Mouse (Mus musculus): ENCODE results near the gene Rnf43.

Gene Rnf43

GRCm38 (mm10) chr11:87677756-87678155, 15.2 kb downstream of the Rnf43 start:
- no peak for DNase-seq (ENCODE audit: inconsistent ontology term)

GRCm38 (mm10) chr11:87678545-87678944, 16.0 kb downstream of the Rnf43 start:
- DNase-seq (ENCODE audit: inconsistent ontology term), result no peak

- no peak for DNase-seq (ENCODE audit: inconsistent ontology term)
Measured at GRCm38 (mm10) chr11:87678976-87679375, 16.5 kb downstream of the Rnf43 start.

DNA sequence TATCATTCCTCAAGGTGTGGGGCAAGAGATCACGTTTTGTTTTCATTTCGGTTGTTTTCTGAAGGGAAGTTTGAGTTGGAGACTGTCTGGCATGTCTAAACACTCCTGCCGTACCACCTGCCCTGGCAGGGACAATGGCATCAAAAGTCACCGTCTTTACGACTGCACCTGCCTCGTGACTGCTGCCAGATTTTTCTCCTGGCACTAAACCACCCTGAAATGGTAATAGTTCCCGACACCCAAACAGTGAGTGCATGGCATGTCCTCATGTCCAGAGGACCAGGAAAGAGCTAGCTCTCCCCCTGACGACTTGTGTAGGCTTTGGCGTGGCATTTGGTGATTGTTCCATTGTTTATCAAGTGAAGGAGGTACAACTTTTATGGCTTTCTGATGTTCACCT, 18.3 kb downstream of the Rnf43 start:
- no peak for DNase-seq (ENCODE audit: inconsistent ontology term)

- no peak for DNase-seq (ENCODE audit: inconsistent ontology term)
Measured at GRCm38 (mm10) chr11:87682096-87682495, 19.6 kb downstream of the Rnf43 start.

- DNase-seq (ENCODE audit: inconsistent ontology term), result no peak
Measured at GRCm38 (mm10) chr11:87682838-87683571, 20.5 kb downstream of the Rnf43 start.

GRCm38 (mm10) chr11:87686407-87686806, 23.9 kb downstream of the Rnf43 start:
- no peak for DNase-seq (ENCODE audit: inconsistent ontology term)

GRCm38 (mm10) chr11:87687246-87688225, 25.0 kb downstream of the Rnf43 start:
- DNase-seq (ENCODE audit: inconsistent ontology term), result no peak

DNA sequence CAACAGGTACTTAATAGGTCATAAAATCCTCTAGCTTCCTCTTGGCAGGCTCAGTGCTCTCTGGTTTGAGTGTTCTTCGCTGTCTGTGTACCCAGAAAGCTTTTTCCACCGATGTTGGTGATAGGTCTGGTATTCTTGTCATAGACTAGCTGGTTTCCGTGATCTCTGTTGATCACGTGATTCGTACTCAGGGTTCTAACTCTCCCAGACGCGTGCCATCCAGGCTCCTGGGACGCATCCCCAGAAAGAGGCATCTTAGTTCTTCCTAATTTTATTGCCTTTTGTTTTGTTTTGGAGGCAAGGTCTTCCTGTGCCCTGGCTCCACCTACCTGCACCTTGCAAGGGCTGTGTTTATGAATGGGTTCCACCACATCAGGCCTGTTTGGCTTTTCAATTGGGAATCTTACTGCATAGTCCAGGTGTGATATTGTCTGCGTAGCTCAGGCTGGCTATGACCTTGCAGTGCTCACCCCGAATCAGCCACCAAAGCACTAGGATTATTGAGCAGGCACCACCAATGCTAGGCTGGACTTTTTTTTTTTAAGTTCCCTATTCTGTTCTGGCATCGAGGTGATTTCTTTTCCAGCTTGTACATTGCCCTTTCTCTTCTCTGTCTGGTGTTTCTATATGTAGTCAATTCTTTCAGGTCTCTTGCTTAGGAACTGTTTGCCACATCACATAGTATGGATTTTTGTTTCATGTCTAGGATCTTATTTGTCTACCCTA, 26.1 kb downstream of the Rnf43 start:
- DNase-seq (ENCODE audit: inconsistent ontology term), result no peak

GRCm38 (mm10) chr11:87689402-87689808, 26.9 kb downstream of the Rnf43 start:
- DNase-seq (ENCODE audit: inconsistent ontology term), result peak; percentile 68

DNA sequence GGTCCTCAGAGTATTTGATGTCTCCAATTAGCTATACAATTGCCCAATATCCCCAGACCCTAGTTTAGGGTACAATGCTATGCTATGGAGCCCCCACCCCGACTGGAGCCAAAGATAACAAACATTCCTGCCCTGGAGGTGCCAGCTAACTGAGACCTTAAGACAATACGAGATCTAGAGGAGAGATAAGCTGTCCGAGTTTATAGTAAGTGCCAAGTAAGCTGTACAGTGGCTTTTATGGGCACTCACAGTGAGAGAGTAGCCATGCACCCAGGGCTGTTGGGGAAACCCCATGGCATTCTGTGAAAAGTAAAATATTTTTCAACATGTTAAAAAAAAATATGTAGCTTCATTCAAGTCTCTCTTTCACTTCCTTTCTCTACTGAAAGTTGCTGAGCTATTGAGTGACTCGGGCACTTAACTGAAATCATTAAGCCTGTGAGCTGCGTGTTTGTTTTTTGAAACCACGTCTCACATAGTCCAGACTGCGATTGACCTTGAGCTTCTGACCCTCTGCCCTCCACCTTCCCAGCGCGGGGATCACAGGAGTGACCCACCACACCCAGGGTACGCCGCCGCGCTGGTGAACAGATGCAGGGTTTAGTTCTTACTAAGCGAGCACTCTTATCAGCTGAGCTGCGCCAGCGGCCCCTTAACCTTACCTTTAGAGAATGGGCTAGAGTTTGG, 27.7 kb downstream of the Rnf43 start:
- DNase-seq (ENCODE audit: inconsistent ontology term), result no peak

- DNase-seq (ENCODE audit: inconsistent ontology term), result no peak
Measured at GRCm38 (mm10) chr11:87697131-87697682, 34.7 kb downstream of the Rnf43 start.

DNA sequence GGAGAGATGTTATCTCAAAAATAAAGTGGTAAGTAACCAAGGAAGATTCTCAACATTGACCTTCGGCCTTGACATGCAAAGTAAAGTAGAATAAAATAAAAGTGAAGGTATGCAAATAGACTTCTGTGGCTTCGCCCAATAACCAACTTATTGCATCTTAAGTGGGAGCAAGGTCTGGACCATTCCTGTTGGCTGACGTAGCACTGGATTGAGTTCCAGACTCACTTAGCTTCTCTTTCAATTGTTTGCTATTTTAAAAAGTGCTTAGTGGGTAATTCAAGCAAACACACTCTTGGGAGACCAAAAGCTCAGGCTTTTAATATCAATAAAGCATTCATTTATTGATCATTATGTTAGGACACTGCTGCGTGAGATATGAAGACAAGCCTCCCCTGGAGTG, 35.6 kb downstream of the Rnf43 start:
- DNase-seq (ENCODE audit: inconsistent ontology term), result no peak

DNA sequence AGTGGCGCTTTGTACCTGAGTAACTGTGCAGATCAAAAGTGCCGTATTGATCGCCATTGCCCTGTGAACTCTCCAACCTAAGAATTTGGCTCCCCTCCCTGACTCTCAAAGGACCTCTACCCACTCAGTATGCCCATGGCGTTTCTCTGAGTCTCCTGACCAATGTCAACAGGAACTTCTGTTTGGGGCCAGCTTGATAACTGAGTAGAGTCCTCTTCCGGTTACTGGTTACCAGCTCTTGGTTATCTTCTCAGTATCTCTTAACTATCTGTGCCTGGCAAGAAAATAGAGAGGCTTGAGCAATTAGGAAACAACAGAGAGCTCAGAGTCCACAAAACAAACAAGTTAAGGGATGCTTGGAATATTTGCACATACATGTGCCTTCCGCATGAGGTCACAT, 38.6 kb downstream of the Rnf43 start:
- no peak for DNase-seq (ENCODE audit: inconsistent ontology term)

- DNase-seq (ENCODE audit: inconsistent ontology term), result no peak
Measured at GRCm38 (mm10) chr11:87701877-87702620, 39.5 kb downstream of the Rnf43 start.

GRCm38 (mm10) chr11:87703654-87704053, 41.1 kb downstream of the Rnf43 start:
- DNase-seq (ENCODE audit: inconsistent ontology term), result no peak

DNA sequence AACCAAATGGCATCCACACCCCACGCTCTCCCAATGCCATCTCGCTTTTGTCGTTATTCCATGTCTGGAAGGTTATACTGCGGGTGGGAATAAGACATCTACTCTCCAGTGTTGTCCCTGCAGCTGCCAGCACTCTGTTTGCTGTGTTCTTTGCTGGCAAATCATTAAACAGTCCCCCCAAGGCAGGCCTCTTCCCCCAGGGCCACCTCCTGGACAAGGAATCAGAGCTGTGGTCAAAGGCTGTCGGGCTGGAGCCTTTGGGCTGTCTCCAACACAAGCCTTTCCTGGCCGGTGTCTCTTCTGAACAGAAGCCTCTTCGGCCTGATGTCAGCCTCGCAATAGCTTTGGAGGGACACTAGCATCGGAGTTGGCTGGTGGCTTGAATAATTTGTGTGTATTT, 41.8 kb downstream of the Rnf43 start:
- DNase-seq (ENCODE audit: inconsistent ontology term), result no peak

DNA sequence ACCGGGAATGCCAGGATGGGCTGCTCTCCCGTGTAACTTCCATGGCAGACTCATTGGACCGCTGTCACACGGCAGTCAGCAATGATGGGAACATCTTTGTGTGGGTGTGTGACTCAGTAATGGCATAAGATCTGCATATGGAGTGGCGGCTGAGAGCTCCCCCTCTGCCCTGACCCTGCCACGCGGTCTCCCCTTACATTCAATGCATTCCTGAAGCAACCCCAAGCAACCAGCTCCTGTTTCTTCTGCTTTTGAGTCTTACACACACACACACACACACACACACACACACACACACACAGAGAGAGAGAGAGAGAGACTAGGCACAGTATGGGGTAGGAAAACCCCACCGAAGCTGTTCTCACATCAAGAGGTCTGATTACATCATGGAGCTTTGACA, 45.0 kb downstream of the Rnf43 start:
- no peak for DNase-seq (ENCODE audit: inconsistent ontology term)

DNA sequence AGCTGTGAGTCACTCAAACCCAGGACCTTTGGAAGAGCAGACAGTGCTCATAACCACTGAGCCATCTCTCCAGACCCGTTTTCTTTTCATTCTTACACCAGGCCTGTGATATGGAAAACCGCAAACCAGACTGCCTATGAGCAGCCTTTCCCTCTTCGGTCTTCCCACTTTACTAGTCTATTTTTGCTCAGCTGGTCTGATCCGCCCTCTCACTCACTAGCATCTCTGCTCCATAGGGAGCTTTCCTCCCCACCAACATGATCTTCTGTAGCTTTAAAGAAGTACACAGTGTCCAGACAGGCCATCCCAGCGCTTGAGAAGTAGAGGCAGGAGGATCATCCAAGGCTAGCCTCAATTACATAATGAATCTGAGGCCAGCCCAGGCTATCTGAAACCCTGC, 46.5 kb downstream of the Rnf43 start:
- no peak for DNase-seq (ENCODE audit: inconsistent ontology term)

DNA sequence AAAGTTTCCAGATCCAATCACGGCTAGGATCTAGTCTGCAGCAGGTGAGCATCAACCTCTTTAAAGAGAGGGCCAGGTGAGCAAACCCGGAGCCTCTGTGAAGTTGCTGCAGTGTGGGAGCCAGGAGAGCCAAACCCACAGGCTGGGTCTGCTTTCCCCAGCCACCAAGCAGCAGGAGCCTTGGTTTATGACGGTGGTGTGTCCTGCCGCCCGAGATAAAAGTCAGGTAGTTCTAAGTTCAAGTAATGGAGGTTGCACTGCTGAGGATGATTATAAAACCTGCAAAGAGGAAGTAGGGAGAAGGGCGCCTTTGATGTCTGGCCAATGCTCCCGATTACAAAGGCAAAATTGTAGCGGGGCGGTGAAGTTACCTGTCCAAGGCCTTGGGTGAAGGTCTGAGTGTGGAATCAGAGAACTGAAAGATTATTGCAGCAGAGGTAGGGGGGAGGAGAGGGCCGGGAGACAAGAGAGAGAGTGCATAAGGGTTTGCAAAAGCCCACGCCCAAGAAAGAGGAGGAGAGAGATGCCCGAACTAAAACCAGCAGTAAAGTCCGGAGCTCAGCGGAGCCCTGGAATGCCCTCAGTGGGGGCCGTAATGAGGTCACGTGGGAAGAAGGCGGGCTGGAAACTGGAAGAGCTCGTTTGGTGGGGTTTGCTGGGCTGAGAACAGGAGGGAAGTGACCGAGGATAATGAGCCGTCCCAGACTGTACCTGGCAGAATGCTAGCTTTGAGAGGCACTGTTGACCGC, 47.2 kb downstream of the Rnf43 start:
- DNase-seq (ENCODE audit: inconsistent ontology term), result peak; percentile 60

All from Muller cell, postnatal 12 days (primary cell).